Mouse (Mus musculus) CH12.LX (cell line): ENCODE data around the gene Trim41. TPM values are rescaled to one million over a fixed set of nuclear protein-coding genes. Genes with fewer than 3 reads are reported as not detected.

Source experiments
- DNase-seq: peaks from one replicate; pipeline ENCODE4 v3.0.0-alpha.2; 2013; ENCODE audit errors: extremely low read depth
- H3K27ac ChIP-seq: 2 replicates; pipeline ENCODE4 v1.5.1; 2012; ENCODE audit warnings: low read depth, mild to moderate bottlenecking, control low read depth, moderate library complexity; ENCODE audit not compliant: insufficient read depth
- H3K27me3 ChIP-seq: replicated peaks from 2 replicates; pipeline ENCODE3; 2012; ENCODE audit warnings: inconsistent platforms
- H3K36me3 ChIP-seq, 2 experiments: replicated peaks in 1 of 2; 2 replicates each; pipeline versions ENCODE3 to v1.6.1; 2012; ENCODE audit warnings: inconsistent platforms in 1 of 2, low read length in 1 of 2, mild to moderate bottlenecking in 1 of 2, mixed read lengths in 1 of 2, moderate library complexity in 1 of 2; ENCODE audit not compliant: control insufficient read depth in 1 of 2, insufficient read depth in 1 of 2
- H3K4me1 ChIP-seq, 2 experiments: 2 replicates each; pipeline ENCODE4 v1.6.1; 2012; ENCODE audit warnings: inconsistent platforms in 1 of 2, moderate library complexity in 1 of 2; ENCODE audit not compliant: insufficient read depth in 2 of 2, control insufficient read depth in 1 of 2
- H3K4me2 ChIP-seq: 2 replicates; pipeline ENCODE4 v1.6.1; 2012; ENCODE audit warnings: low read depth, mild to moderate bottlenecking, control low read depth; ENCODE audit not compliant: poor library complexity, insufficient read depth, severe bottlenecking
- H3K4me3 ChIP-seq, 3 experiments: fragments of 150-350 bp in 1 of 3; sonication (generic) in 1 of 3; replicated peaks in 1 of 3; 2 replicates each; pipeline versions ENCODE3 to v1.5.1; 2011 to 2012; ENCODE audit warnings: low read depth in 2 of 3, low read length in 2 of 3, mild to moderate bottlenecking in 2 of 3, moderate library complexity in 2 of 3, control low read depth in 1 of 3, improper control_type of control experiment in 1 of 3, inconsistent platforms in 1 of 3, mixed read lengths in 1 of 3; ENCODE audit not compliant: poor library complexity in 1 of 3
- H3K79me2 ChIP-seq: replicated peaks from 2 replicates; pipeline ENCODE4 v1.6.1; 2012; ENCODE audit warnings: mild to moderate bottlenecking, moderate library complexity; ENCODE audit not compliant: control insufficient read depth, poor library complexity, insufficient read depth, severe bottlenecking; ENCODE audit errors: extremely low read depth
- H3K9ac ChIP-seq: 2 replicates; pipeline ENCODE4 v1.6.1; 2012; ENCODE audit warnings: low read depth, mild to moderate bottlenecking, control low read depth, moderate library complexity; ENCODE audit not compliant: insufficient read depth
- H3K9me3 ChIP-seq: replicated peaks from 2 replicates; pipeline ENCODE3; 2012; ENCODE audit warnings: low read length, inconsistent platforms, mixed read lengths
- CHD1 ChIP-seq: IDR thresholded peaks from 2 replicates; pipeline ENCODE4 v1.6.1; 2012; ENCODE audit warnings: low read depth, low read length, improper control_type of control experiment, inconsistent platforms
- CTCF ChIP-seq, 2 experiments: IDR thresholded peaks in 1 of 2; conservative IDR thresholded peaks in 1 of 2; 2 replicates each; pipeline ENCODE4 v1.5.1; 2011 to 2012; ENCODE audit warnings: low read depth in 2 of 2, low read length in 2 of 2, improper control_type of control experiment in 1 of 2, inconsistent platforms in 1 of 2, mild to moderate bottlenecking in 1 of 2, moderate library complexity in 1 of 2
- ELF1 ChIP-seq: IDR thresholded peaks from 2 replicates; pipeline ENCODE4 v1.6.1; 2014; ENCODE audit warnings: low read depth, mild to moderate bottlenecking, inconsistent platforms, low read length, improper control_type of control experiment
- ETS1 ChIP-seq: conservative IDR thresholded peaks from 2 replicates; pipeline ENCODE4 v1.6.1; 2012; ENCODE audit warnings: low read depth, mild to moderate bottlenecking, inconsistent platforms, low read length, improper control_type of control experiment, moderate library complexity
- GABPA ChIP-seq: IDR thresholded peaks from 2 replicates; pipeline ENCODE4 v1.6.1; 2012; ENCODE audit warnings: low read depth, low read length, improper control_type of control experiment, inconsistent platforms; ENCODE audit not compliant: insufficient replicate concordance
- HCFC1 ChIP-seq: IDR thresholded peaks from 2 replicates; pipeline ENCODE4 v1.6.1; 2012; ENCODE audit warnings: low read depth, mild to moderate bottlenecking, inconsistent platforms, low read length, improper control_type of control experiment
- IRF4 ChIP-seq: IDR thresholded peaks from 2 replicates; pipeline ENCODE4 v1.6.1; 2014; ENCODE audit warnings: low read depth, mild to moderate bottlenecking, inconsistent platforms, low read length, improper control_type of control experiment
- MAFK ChIP-seq: IDR thresholded peaks from 2 replicates; pipeline ENCODE4 v1.6.1; 2011; ENCODE audit warnings: low read length, improper control_type of control experiment; ENCODE audit not compliant: insufficient replicate concordance
- MAX ChIP-seq: IDR thresholded peaks from 2 replicates; pipeline ENCODE4 v1.6.1; 2011; ENCODE audit warnings: low read length, improper control_type of control experiment
- MXI1 ChIP-seq: IDR thresholded peaks from 2 replicates; pipeline ENCODE4 v1.6.1; 2011; ENCODE audit warnings: mild to moderate bottlenecking, low read depth, low read length, improper control_type of control experiment
- MYC ChIP-seq: IDR thresholded peaks from 2 replicates; pipeline ENCODE4 v1.6.1; 2011; ENCODE audit warnings: low read depth, mild to moderate bottlenecking, improper control_type of control experiment, low read length
- RAD21 ChIP-seq: IDR thresholded peaks from 2 replicates; pipeline ENCODE4 v1.6.1; 2011; ENCODE audit warnings: low read depth, mild to moderate bottlenecking, low read length, improper control_type of control experiment, moderate library complexity
- RCOR1 ChIP-seq: conservative IDR thresholded peaks from 2 replicates; pipeline ENCODE4 v1.6.1; 2012; ENCODE audit warnings: low read depth, mild to moderate bottlenecking, inconsistent platforms, low read length, improper control_type of control experiment
- SIN3A ChIP-seq: IDR thresholded peaks from 2 replicates; pipeline ENCODE4 v1.6.1; 2012; ENCODE audit warnings: low read length, improper control_type of control experiment, inconsistent platforms
- SMC3 ChIP-seq: IDR thresholded peaks from 2 replicates; pipeline ENCODE4 v1.6.1; 2011; ENCODE audit warnings: low read depth, low read length, improper control_type of control experiment
- ZMIZ1 ChIP-seq: IDR thresholded peaks from 2 replicates; pipeline ENCODE4 v1.6.1; 2012; ENCODE audit warnings: low read depth, mild to moderate bottlenecking, inconsistent platforms, low read length, improper control_type of control experiment
- dilution Hi-C: fragments of 300-500 bp; cut with MboI; formaldehyde crosslinking; loops from 2 replicates; pipeline ENCODE4 v1.14.3; 2020; ENCODE audit warnings: low sequenced_read_pairs; ENCODE audit not compliant: extremely low pct_unique_long_range_greater_than_20kb, extremely low pct_ligation_motif_present
- in situ Hi-C: fragments of 300-500 bp; cut with MboI; formaldehyde crosslinking; loops from 3 replicates; pipeline ENCODE4 v1.14.3; 2019; ENCODE audit warnings: low sequenced_read_pairs, low pct_ligation_motif_present, low pct_unique_long_range_greater_than_20kb, mixed read lengths
- polyA plus RNA-seq: library from polyadenylated mRNA; unstranded; fragments of >175 nt; gene quantifications from 2 replicates; pipeline ENCODE4 v1.2.1, GENCODE M21; 2012; ENCODE audit warnings: low read depth; ENCODE audit not compliant: insufficient read length
- total RNA-seq, 2 experiments: library from RNA; depleted of rRNA; stranded (reverse); fragments of 300-350 nt in 1 of 2; fragments of >200 nt in 1 of 2; gene quantifications; 2 replicates each; pipeline ENCODE4 v1.2.3; 2012 to 2014

Trim41 gene
- total and polyA plus RNA-seq, 3 experiments = 18.8 to 51.6 (median 36.0) TPM

- TF ChIP-seq ZMIZ1 = no peak
- TF ChIP-seq GABPA = no peak
- peak; percentile 30; the same call in 1 of the 2 replicates for TF ChIP-seq IRF4
- no peak for TF ChIP-seq MAFK
- no peak for TF ChIP-seq HCFC1
- peak; percentile 80 for TF ChIP-seq SMC3
Measured at GRCm38 (mm10) chr11:48779450-48779849, 37.7 kb downstream of the Trim41 start (continued).

- H3K9ac ChIP-seq = no peak overlapping the region
- no peaks in the 10 kb centered on the region for H3K36me3 ChIP-seq
- in situ Hi-C loops = no loop called here
- H3K79me2 ChIP-seq = no peaks in the 10 kb centered on the region
- H3K27ac ChIP-seq = no peak overlapping the region
- dilution Hi-C loops = no loop called here
- DNase-seq = no peak
- no peak overlapping the region for H3K4me2 ChIP-seq
- H3K4me3 ChIP-seq = no peak overlapping the region
- TF ChIP-seq ETS1 = no peak
- no peak for TF ChIP-seq MAFK
- TF ChIP-seq SIN3A = no peak
- H3K27me3 ChIP-seq = no peaks in the 10 kb centered on the region
- peaks cover 12 to 26% of the 10 kb centered on the region in 2 experiments for H3K4me1 ChIP-seq
- H3K9me3 ChIP-seq = peaks cover 2% of the 10 kb centered on the region
Measured at GRCm38 (mm10) chr11:48777303-48777702, 39.9 kb downstream of the Trim41 start.

DNA sequence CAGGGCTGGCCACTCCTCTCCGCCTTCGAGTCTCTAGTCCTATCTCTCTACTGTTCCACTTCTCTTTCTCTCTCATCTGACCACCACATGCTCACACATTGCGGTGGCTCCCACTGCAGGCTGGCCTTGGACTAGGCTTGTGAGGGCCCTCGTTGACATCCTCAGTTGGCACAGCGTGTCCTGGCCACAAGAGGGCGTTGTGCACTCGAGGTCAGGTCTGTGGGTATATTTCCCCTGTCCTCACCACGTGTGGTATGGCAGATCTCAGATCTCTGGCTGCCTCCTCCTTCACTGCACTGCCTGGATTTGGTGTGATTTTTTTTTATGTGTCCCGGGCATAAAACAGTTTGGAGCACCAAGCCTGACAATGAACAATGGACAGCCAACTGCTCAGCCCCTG is 40.5 kb downstream of the Trim41 start:
- Histone ChIP-seq H3K4me2 (no peak overlapping the region), H3K4me3 (no peak overlapping the region), H3K36me3 (no peaks in the 10 kb centered on the region), H3K4me1 (peaks cover 12 to 29% of the 10 kb centered on the region in 2 experiments), H3K79me2 (no peaks in the 10 kb centered on the region), H3K9me3 (no peaks in the 10 kb centered on the region), H3K27ac (no peak overlapping the region), H3K27me3 (no peaks in the 10 kb centered on the region), H3K9ac (no peak overlapping the region)
- dilution Hi-C loops = no loop called here
- in situ Hi-C loops = no loop called here
- DNase-seq = peak; percentile 64
- no peak for TF ChIP-seq CHD1
- peak; percentile 91 for TF ChIP-seq MYC
- 0 out of 2 replicates have a peak, but pooled peaks have one; percentile 34 for TF ChIP-seq SIN3A
- TF ChIP-seq SMC3 = peak; percentile 71
- TF ChIP-seq RCOR1 = no peak
- no peak for TF ChIP-seq ELF1
- TF ChIP-seq MXI1 = peak; percentile 55; the same call in 1 of the 2 replicates
- peak; percentile 47 to 95 for TF ChIP-seq CTCF (conservative IDR thresholded peaks at IDR 0.05 in 1 of 2, IDR thresholded peaks at IDR 0.05 in 1 of 2; ENCODE audit: low read depth in 2 of 2, low read length in 2 of 2)
- TF ChIP-seq IRF4 = peak; percentile 42; the same call in 1 of the 2 replicates
- peak; percentile 76 for TF ChIP-seq MAX
- peak; percentile 49 for TF ChIP-seq RAD21
